Mouse (Mus musculus): ENCODE measurements around the gene H2-M5.

- TF ChIP-seq CTCF (IDR thresholded peaks at IDR 0.05; ENCODE audit: control insufficient read depth, insufficient read depth, insufficient read length) (no peak), MAX (IDR thresholded peaks at IDR 0.05) (no peak), MYOD1 (IDR thresholded peaks at IDR 0.05; ENCODE audit: control insufficient read depth, insufficient read length, low read depth) (no peak), FOSL1 (IDR thresholded peaks at IDR 0.05; ENCODE audit: insufficient read depth, low read length, poor library complexity, severe bottlenecking) (no peak), MYOG (IDR thresholded peaks at IDR 0.05; ENCODE audit: control insufficient read depth, extremely low read depth, insufficient read length) (no peak), USF1 (IDR thresholded peaks at IDR 0.05; ENCODE audit: low read depth) (no peak)
Observed at GRCm38 (mm10) chr17:37003366-37003765, 14.0 kb upstream of the H2-M5 start.
